Mouse (Mus musculus) C2C12 (cell line): Measurements from ENCODE around the gene Zfp385c.

ENCODE experiments used
- CEBPB ChIP-seq: IDR thresholded peaks from one replicate; pipeline ENCODE4 v1.6.1; 2011; ENCODE audit warnings: low read depth, mild to moderate bottlenecking, control low read depth, moderate library complexity
- CTCF ChIP-seq: IDR thresholded peaks from one replicate; pipeline ENCODE4 v1.5.1; 2011; ENCODE audit not compliant: control insufficient read depth, insufficient read depth, insufficient read length
- MYOG ChIP-seq: IDR thresholded peaks from one replicate; pipeline ENCODE4 v1.6.1; 2011; ENCODE audit not compliant: control insufficient read depth, insufficient read length; ENCODE audit errors: extremely low read depth
- USF1 ChIP-seq: IDR thresholded peaks from one replicate; pipeline ENCODE4 v1.6.1; 2011; ENCODE audit warnings: low read depth, mild to moderate bottlenecking, control low read depth, moderate library complexity

- TF ChIP-seq CTCF (no peak), MYOG (no peak), USF1 (no peak), CEBPB (no peak)
Observed at GRCm38 (mm10) chr11:100693154-100693553, 899 bp upstream of the Zfp385c start.
